Mouse (Mus musculus): ENCODE measurements at regions not wholly inside any gene's neighbourhood (a gene's known extent, or its start where the extent isn't known, plus 50 kb on each side); places are given as distances from the start of the nearest gene placed in this dataset.
A peak's percentile ranks its signal among the peaks of the same experiment; 100 is the strongest.

DNA sequence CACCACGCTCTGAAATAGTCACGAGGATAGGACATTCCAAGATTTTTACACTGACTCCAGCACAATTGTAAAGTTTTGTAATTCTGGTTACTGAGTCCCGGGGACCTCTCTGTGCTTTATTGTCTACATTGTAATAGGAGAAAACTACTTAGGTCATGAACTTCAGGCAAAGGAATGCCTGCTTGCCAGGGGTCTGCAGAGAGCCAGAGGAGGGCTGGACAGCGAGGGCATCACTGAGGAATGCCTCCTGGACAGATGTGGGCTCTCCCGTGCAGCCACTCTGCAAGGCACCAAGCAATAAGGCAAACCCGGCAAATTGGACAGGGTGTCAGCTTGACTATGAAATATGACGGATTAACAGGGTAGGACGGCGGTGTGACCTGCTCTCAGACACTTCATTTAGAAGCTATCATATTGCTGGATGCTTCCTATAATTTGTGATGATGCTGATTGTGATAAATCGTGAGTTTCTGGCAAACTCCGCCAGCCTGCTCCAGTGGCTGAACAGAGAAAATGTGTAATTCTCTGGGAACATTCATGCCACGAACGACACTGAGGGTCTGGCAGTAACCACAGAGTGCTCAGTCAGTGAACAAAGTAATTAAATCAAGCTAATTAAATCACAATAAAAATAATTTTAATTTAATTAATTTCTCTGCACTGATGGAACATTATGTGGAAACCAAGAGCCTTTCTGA, 747.7 kb upstream of the Car8 start:
- WGBS: 49% methylated on average over 13 of the region's 13 CpGs

GRCm38 (mm10) chr4:8984059-8984606, 745.3 kb upstream of the Car8 start:
- Histone ChIP-seq H3K9ac (no peak overlapping the region), H3K4me2 (no peak overlapping the region), H3K36me3 (replicated peaks) (no peaks in the 10 kb centered on the region), H3K27ac (no peak overlapping the region), H3K4me1 (peaks cover 19% of the 10 kb centered on the region), H3K27me3 (peaks cover 9% of the 10 kb centered on the region; the same call in 1 of the 2 replicates), H3K9me3 (no peaks in the 10 kb centered on the region), H3K4me3 (replicated peaks) (no peak overlapping the region)
- ATAC-seq (ENCODE audit: low FRiP score): no peak
- WGBS: 95% methylated on average over 5 of the region's 5 CpGs

More for the DNA sequence above, 747.7 kb upstream of the Car8 start:
- ATAC-seq (ENCODE audit: low FRiP score): no peak
- H3K27me3 ChIP-seq: peaks cover 9% of the 10 kb centered on the region; the same call in 1 of the 2 replicates
- H3K4me2 ChIP-seq: no peak overlapping the region
- no peaks in the 10 kb centered on the region for H3K36me3 ChIP-seq (replicated peaks)
- H3K4me3 ChIP-seq (replicated peaks): no peak overlapping the region
- H3K9me3 ChIP-seq: no peaks in the 10 kb centered on the region
- H3K4me1 ChIP-seq: peaks cover 36% of the 10 kb centered on the region
- H3K27ac ChIP-seq: no peak overlapping the region
- no peak overlapping the region for H3K9ac ChIP-seq

DNA sequence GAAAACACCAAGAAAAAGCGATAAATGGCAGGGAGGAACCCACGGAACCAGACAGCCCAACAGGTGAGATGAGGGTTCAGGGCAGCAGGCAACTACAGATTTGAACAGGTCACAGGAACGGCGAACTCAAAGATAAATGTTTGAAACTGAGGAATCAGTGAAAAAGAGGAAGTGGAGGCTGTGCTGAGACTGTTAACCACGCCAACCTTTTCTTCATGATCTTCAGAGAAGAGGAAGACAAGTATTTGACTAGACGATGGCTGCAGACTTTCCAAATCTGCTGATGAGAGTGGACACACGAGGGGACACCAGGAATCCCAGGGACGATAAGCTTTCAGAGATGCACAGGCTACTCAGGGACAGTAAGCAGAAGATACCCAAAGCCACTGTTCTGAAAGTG, 740.1 kb upstream of the Car8 start:
- H3K9me3 ChIP-seq: no peaks in the 10 kb centered on the region
- no peaks in the 10 kb centered on the region for H3K36me3 ChIP-seq (replicated peaks)
- no peak for ATAC-seq (ENCODE audit: low FRiP score)
- H3K4me3 ChIP-seq (replicated peaks): no peak overlapping the region
- no peaks in the 10 kb centered on the region for H3K27me3 ChIP-seq
- no peak overlapping the region for H3K9ac ChIP-seq
- no peaks in the 10 kb centered on the region for H3K4me1 ChIP-seq
- 91% methylated on average over 8 of the region's 8 CpGs for WGBS
- no peak overlapping the region for H3K4me2 ChIP-seq
- H3K27ac ChIP-seq: no peak overlapping the region

- Histone ChIP-seq H3K36me3 (replicated peaks) (no peaks in the 10 kb centered on the region), H3K27me3 (no peaks in the 10 kb centered on the region), H3K4me3 (replicated peaks) (no peak overlapping the region), H3K9ac (no peak overlapping the region), H3K27ac (no peak overlapping the region), H3K4me1 (0 out of 2 replicates have a peak, but pooled peaks cover 3% of the 10 kb centered on the region), H3K9me3 (no peaks in the 10 kb centered on the region), H3K4me2 (no peak overlapping the region)
- no peak for ATAC-seq (ENCODE audit: low FRiP score)
- WGBS: 83% methylated on average over 5 of the region's 5 CpGs
Observed at GRCm38 (mm10) chr4:8969951-8970455, 731.2 kb upstream of the Car8 start.

DNA sequence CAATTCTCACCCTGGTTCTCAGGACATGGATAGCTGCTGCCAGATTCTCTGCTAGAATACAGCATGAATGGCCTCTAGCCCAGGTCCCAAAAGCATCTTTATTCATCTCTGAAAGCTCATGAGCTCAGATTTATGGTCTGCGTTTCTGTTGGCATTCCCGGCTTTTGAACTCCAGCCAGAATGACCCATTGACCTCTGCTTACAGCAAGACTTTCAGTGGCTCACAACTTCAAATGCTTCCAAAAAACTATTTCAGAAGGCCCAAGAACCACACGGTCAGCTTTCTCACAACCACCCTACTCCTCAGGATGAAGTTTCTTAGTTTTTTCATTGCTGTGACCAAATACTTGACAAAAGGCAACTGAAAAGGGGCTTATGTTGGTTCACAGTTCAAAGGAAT, 729.9 kb upstream of the Car8 start:
- no peaks in the 10 kb centered on the region for H3K9me3 ChIP-seq
- no peak overlapping the region for H3K4me2 ChIP-seq
- no peak overlapping the region for H3K27ac ChIP-seq
- H3K9ac ChIP-seq: no peak overlapping the region
- no peak overlapping the region for H3K4me3 ChIP-seq (replicated peaks)
- H3K36me3 ChIP-seq (replicated peaks): no peaks in the 10 kb centered on the region
- ATAC-seq (ENCODE audit: low FRiP score): no peak
- H3K27me3 ChIP-seq: no peaks in the 10 kb centered on the region
- WGBS: 39% methylated on average over 3 of the region's 3 CpGs
- H3K4me1 ChIP-seq: 0 out of 2 replicates have a peak, but pooled peaks cover 3% of the 10 kb centered on the region

- H3K27me3 ChIP-seq: no peaks in the 10 kb centered on the region
- H3K36me3 ChIP-seq (replicated peaks): no peaks in the 10 kb centered on the region
- ATAC-seq (ENCODE audit: low FRiP score): no peak
- H3K9me3 ChIP-seq: no peaks in the 10 kb centered on the region
- H3K4me3 ChIP-seq (replicated peaks): no peak overlapping the region
- H3K4me1 ChIP-seq: 0 out of 2 replicates have a peak, but pooled peaks cover 3% of the 10 kb centered on the region
- H3K9ac ChIP-seq: no peak overlapping the region
- H3K27ac ChIP-seq: no peak overlapping the region
- WGBS: 91% methylated on average over 3 of the region's 3 CpGs
- H3K4me2 ChIP-seq: no peak overlapping the region
Observed at GRCm38 (mm10) chr4:8967986-8968385, 729.1 kb upstream of the Car8 start.

DNA sequence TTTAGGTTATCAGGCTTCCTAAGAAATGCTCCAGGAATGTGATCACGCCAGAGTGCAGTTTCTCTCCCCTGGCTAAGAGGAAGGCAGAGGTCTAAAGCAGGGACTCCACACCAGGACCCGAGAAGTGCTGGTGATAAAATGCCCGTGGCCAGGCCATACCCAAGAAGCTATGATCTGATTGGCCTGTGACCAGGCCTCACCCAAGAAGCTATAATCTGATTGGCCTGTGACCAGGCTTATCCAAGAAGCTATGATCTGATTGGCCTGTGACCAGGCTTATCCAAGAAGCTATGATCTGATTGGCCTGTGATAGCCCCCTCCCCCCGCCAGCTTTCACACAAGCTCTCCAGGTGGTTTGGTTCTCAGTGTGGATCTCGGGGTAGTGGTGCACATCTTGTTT, 726.7 kb upstream of the Car8 start:
- WGBS: 93% methylated on average over 5 of the region's 5 CpGs
- H3K4me1 ChIP-seq: 0 out of 2 replicates have a peak, but pooled peaks cover 11% of the 10 kb centered on the region

DNA sequence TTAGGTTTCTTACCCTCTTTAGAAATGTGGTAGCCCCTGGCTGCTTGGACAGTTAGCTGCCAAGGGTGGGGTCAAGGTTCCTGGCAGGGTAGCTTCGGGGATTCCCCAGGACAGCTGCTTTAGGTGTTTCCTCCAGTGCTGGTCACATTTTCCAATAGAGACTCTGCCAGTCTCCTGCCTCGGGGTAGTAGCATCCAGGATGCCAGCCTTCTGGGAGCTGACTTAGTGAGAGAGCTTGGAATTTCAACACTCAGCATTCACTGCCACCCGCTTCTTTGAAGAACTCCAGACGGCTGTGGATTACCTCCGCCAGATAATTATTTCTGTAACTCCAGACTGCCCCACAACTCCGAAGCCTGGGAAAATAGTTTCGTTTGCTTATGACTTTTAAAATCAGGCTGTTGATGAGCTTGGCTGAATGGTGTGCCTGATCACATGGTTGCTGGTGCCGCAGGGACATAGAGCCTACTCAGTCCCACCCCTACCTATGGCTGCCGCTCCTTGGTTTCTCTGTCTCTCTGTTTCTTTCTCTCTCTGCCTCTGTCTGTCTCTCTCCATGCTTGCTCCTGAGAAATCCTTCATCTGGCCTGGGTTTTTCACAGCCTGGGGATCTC, 724.2 kb upstream of the Car8 start:
- Histone ChIP-seq H3K9me3 (no peaks in the 10 kb centered on the region), H3K4me2 (no peak overlapping the region), H3K4me1 (peaks cover 15% of the 10 kb centered on the region), H3K27ac (no peak overlapping the region), H3K9ac (no peak overlapping the region), H3K27me3 (no peaks in the 10 kb centered on the region), H3K4me3 (replicated peaks) (no peak overlapping the region), H3K36me3 (replicated peaks) (no peaks in the 10 kb centered on the region)
- 81% methylated on average over 9 of the region's 9 CpGs for WGBS
- ATAC-seq (ENCODE audit: low FRiP score): no peak

More for the DNA sequence above, 726.7 kb upstream of the Car8 start:
- H3K9me3 ChIP-seq: no peaks in the 10 kb centered on the region
- H3K27ac ChIP-seq: no peak overlapping the region
- H3K9ac ChIP-seq: no peak overlapping the region
- no peak overlapping the region for H3K4me3 ChIP-seq (replicated peaks)
- H3K27me3 ChIP-seq: no peaks in the 10 kb centered on the region
- H3K36me3 ChIP-seq (replicated peaks): no peaks in the 10 kb centered on the region
- no peak for ATAC-seq (ENCODE audit: low FRiP score)
- no peak overlapping the region for H3K4me2 ChIP-seq

GRCm38 (mm10) chr4:8961851-8962250, 723.0 kb upstream of the Car8 start:
- no peak for ATAC-seq (ENCODE audit: low FRiP score)
- H3K36me3 ChIP-seq (replicated peaks): no peaks in the 10 kb centered on the region
- no peaks in the 10 kb centered on the region for H3K9me3 ChIP-seq
- no peak overlapping the region for H3K27ac ChIP-seq
- H3K27me3 ChIP-seq: no peaks in the 10 kb centered on the region
- 90% methylated on average over 6 of the region's 6 CpGs for WGBS
- H3K4me3 ChIP-seq (replicated peaks): no peak overlapping the region
- H3K9ac ChIP-seq: no peak overlapping the region
- H3K4me1 ChIP-seq: peaks cover 27% of the 10 kb centered on the region
- H3K4me2 ChIP-seq: no peak overlapping the region

- Histone ChIP-seq H3K4me1 (peaks cover 55% of the 10 kb centered on the region), H3K4me3 (replicated peaks) (no peak overlapping the region), H3K27ac (peak overlapping the region; percentile 61; the same call in 1 of the 2 replicates), H3K9me3 (no peaks in the 10 kb centered on the region), H3K36me3 (replicated peaks) (no peaks in the 10 kb centered on the region), H3K9ac (no peak overlapping the region), H3K4me2 (peak overlapping the region; percentile 8; the same call in 1 of the 2 replicates), H3K27me3 (no peaks in the 10 kb centered on the region)
- peak; percentile 75; the same call in 1 of the 2 replicates for ATAC-seq (ENCODE audit: low FRiP score)
- 15% methylated on average over 6 of the region's 6 CpGs for WGBS
Observed at GRCm38 (mm10) chr4:8957771-8958170, 718.9 kb upstream of the Car8 start.

DNA sequence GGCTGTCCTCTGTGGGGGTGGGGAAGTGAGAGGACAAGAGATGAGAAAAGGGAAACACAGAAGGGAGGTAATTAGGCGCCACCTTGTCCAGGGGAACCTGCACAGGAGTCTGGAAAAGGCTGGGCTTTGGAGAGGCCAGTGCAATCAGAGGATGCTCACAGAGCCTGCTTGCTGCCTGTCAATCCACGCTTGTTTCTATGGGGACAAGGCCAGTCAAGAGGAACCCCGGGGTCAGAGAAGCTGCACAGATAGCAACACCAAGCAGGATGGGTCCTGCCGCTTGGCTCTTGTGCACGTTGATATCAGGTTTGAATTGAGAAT, 718.1 kb upstream of the Car8 start:
- 51% methylated on average over 5 of the region's 5 CpGs for WGBS
- peak; percentile 62 for ATAC-seq (ENCODE audit: low FRiP score)
- Histone ChIP-seq H3K9me3 (no peaks in the 10 kb centered on the region), H3K4me1 (peaks cover 52% of the 10 kb centered on the region), H3K27me3 (no peaks in the 10 kb centered on the region), H3K27ac (peak overlapping the region; percentile 50; the same call in 1 of the 2 replicates), H3K36me3 (replicated peaks) (no peaks in the 10 kb centered on the region), H3K4me3 (replicated peaks) (no peak overlapping the region), H3K4me2 (no peak overlapping the region), H3K9ac (no peak overlapping the region)

DNA sequence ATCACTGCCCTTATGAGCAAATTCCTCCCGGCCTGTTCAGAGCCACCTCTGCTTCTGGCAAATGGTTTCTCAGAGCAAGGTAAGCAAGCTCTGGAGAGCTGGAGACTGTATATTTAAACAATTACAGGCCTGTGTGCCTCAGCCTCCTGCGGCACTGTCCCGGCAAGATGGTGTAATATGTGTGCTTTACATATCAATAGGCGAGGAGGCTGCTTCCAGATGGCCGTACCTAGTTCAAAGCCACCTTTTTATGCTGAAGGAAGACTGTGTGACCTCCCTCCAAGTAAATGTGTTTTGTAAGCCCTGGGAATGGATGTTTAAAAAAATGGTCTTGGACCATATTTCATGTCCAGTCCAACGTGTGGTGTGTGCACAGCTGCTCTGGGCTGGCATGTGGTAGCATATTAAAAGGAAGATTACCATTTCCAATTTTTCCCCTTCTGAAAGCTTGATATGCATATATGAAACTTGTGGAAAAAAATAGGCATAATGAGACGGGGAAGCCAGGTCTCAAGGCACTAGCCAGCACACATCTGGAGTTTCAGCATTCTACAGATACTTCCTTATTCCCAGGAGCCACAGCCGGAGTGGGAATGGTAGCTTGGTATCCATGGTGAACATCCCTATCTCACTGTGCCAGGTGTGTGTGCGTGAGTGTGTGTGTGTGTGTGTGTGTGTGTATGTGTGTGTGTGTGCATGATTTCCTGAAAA, 717.6 kb upstream of the Car8 start:
- Histone ChIP-seq H3K9ac (no peak overlapping the region), H3K27ac (peak overlapping the region; percentile 50; the same call in 1 of the 2 replicates), H3K4me3 (replicated peaks) (no peak overlapping the region), H3K27me3 (no peaks in the 10 kb centered on the region), H3K36me3 (replicated peaks) (no peaks in the 10 kb centered on the region), H3K9me3 (no peaks in the 10 kb centered on the region), H3K4me1 (peaks cover 50% of the 10 kb centered on the region), H3K4me2 (no peak overlapping the region)
- ATAC-seq (ENCODE audit: low FRiP score): peak; percentile 37
- 45% methylated on average over 9 of the region's 9 CpGs for WGBS

Data from forebrain, embryonic 12.5 days (tissue).